Mouse (Mus musculus) bone marrow, adult 2 months (tissue): ENCODE results near the gene Ift20.

Experiments used
- CTCF ChIP-seq: fragments of 200-500 bp; IDR thresholded peaks from 2 replicates; pipeline ENCODE4 v1.5.1; 2011; ENCODE audit warnings: low read length, control low read depth; ENCODE audit not compliant: control insufficient read depth, insufficient read depth
- POLR2A ChIP-seq: fragments of 200-500 bp; IDR thresholded peaks from 2 replicates; pipeline ENCODE4 v1.6.1; 2011; ENCODE audit warnings: low read depth, mild to moderate bottlenecking, control low read depth, low read length, borderline replicate concordance; ENCODE audit not compliant: control insufficient read depth

DNA sequence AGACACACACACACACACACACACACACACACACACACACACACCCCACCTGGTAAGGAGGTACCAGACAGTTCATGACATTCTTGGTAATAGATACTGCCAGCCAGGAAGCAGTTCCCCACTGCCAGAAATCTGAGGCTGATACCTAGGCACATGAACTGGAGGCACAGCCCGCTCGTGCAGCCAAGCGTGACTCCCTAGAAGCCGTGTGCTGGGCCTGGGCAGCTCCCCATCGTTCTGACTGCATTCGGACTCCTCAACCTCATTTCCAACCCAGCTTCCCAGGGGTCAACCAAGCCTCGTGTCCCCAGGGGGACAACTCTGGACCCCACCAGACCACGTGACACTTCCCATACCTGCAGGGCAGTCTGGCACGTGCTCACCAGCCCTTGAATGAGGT is 7.4 kb upstream of the Ift20 start:
- no peak for TF ChIP-seq POLR2A
- no peak for TF ChIP-seq CTCF
